Mouse (Mus musculus) kidney, postnatal 0 days (tissue): ENCODE measurements at regions not wholly inside any gene's neighbourhood (a gene's known extent, or its start where the extent isn't known, plus 50 kb on each side); places are given as distances from the start of the nearest gene placed in this dataset.

ENCODE experiments used
- ATAC-seq: fragments of 200-750 bp; cut with Nextera tagmentation; replicated peaks from 2 replicates; pipeline ENCODE4 v1.8.0; 2017; ENCODE audit warnings: low read depth, moderate number of reproducible peaks, moderate TSS enrichment, moderate library complexity; ENCODE audit not compliant: low FRiP score
- DNase-seq: peaks from one replicate; pipeline ENCODE4 v3.0.0-alpha.2; 2016; ENCODE audit warnings: low spot score
- H3K27ac ChIP-seq: fragments of 300-500 bp; sonication (generic); 2 replicates; pipeline ENCODE4 v1.5.1; 2014; ENCODE audit warnings: mild to moderate bottlenecking
- H3K27me3 ChIP-seq: fragments of 300-500 bp; sonication (generic); 2 replicates; pipeline ENCODE4 v1.6.1; 2014; ENCODE audit warnings: low read length, mixed read lengths; ENCODE audit not compliant: insufficient read depth
- H3K36me3 ChIP-seq: fragments of 300-500 bp; sonication (generic); 2 replicates; pipeline ENCODE4 v1.6.1; 2014; ENCODE audit warnings: low read length, mixed read lengths; ENCODE audit not compliant: insufficient read depth
- H3K4me1 ChIP-seq: fragments of 300-500 bp; sonication (generic); replicated peaks from 2 replicates; pipeline ENCODE4 v1.6.1; 2014; ENCODE audit warnings: antibody characterized with exemption, low read length, mixed read lengths; ENCODE audit not compliant: insufficient read depth
- H3K4me2 ChIP-seq: fragments of 300-500 bp; sonication (generic); 2 replicates; pipeline ENCODE4 v1.6.1; 2014; ENCODE audit warnings: mild to moderate bottlenecking, low read length, moderate library complexity, mixed read lengths
- H3K4me3 ChIP-seq: fragments of 300-500 bp; sonication (generic); replicated peaks from 2 replicates; pipeline ENCODE4 v1.5.1; 2014; ENCODE audit warnings: low read depth, low read length
- H3K9ac ChIP-seq: fragments of 300-500 bp; sonication (generic); 2 replicates; pipeline ENCODE4 v1.6.1; 2014; ENCODE audit warnings: low read depth, low read length
- H3K9me3 ChIP-seq: fragments of 300-500 bp; sonication (generic); replicated peaks from 2 replicates; pipeline ENCODE4 v1.6.1; 2016; ENCODE audit warnings: low read length, inconsistent platforms, mixed read lengths
- CTCF ChIP-seq: IDR thresholded peaks from 2 replicates; pipeline ENCODE4 v1.5.1; 2016; ENCODE audit warnings: antibody characterized with exemption, low read depth, mild to moderate bottlenecking, moderate library complexity
- WGBS: fragments of 180-500 bp; shearing (Covaris S2); extraction: QIAGEN DNeasy Blood & Tissue Kit; methylation state at CpG from one replicate; pipeline ENCODE4 v1.1.7; 2014; 5-methylcytosine and 5-hydroxymethylcytosine counted together

- no peak for TF ChIP-seq CTCF
- no peaks in the 10 kb centered on the region for H3K27me3 ChIP-seq
- H3K4me3 ChIP-seq: no peak overlapping the region
- H3K4me2 ChIP-seq: no peak overlapping the region
- no peaks in the 10 kb centered on the region for H3K9me3 ChIP-seq
- ATAC-seq (no peak), DNase-seq (no peak)
- no peak overlapping the region for H3K27ac ChIP-seq
- no peaks in the 10 kb centered on the region for H3K4me1 ChIP-seq
- no peaks in the 10 kb centered on the region for H3K36me3 ChIP-seq
- 67% methylated on average over 7 of the region's 7 CpGs for WGBS
- H3K9ac ChIP-seq: no peak overlapping the region
Measured at GRCm38 (mm10) chr13:102255401-102256371, 437.7 kb upstream of the Cd180 start.

- no peak overlapping the region for H3K4me3 ChIP-seq
- no peak overlapping the region for H3K27ac ChIP-seq
- WGBS: 97% methylated on average over 8 of the region's 8 CpGs
- no peaks in the 10 kb centered on the region for H3K36me3 ChIP-seq
- H3K9me3 ChIP-seq: no peaks in the 10 kb centered on the region
- no peaks in the 10 kb centered on the region for H3K4me1 ChIP-seq
- no peak overlapping the region for H3K9ac ChIP-seq
- DNase-seq (no peak), ATAC-seq (no peak)
- H3K4me2 ChIP-seq: no peak overlapping the region
- TF ChIP-seq CTCF: no peak
- no peaks in the 10 kb centered on the region for H3K27me3 ChIP-seq
Measured at GRCm38 (mm10) chr13:102258207-102258606, 435.2 kb upstream of the Cd180 start.

- Histone ChIP-seq H3K9ac (no peak overlapping the region), H3K4me2 (no peak overlapping the region), H3K9me3 (no peaks in the 10 kb centered on the region), H3K4me3 (no peak overlapping the region), H3K36me3 (no peaks in the 10 kb centered on the region), H3K27me3 (no peaks in the 10 kb centered on the region), H3K4me1 (no peaks in the 10 kb centered on the region), H3K27ac (no peak overlapping the region)
- ATAC-seq (no peak), DNase-seq (no peak)
- TF ChIP-seq CTCF: no peak
- 86% methylated on average over 3 of the region's 3 CpGs for WGBS
Measured at GRCm38 (mm10) chr13:102273818-102274217, 419.5 kb upstream of the Cd180 start.

DNA sequence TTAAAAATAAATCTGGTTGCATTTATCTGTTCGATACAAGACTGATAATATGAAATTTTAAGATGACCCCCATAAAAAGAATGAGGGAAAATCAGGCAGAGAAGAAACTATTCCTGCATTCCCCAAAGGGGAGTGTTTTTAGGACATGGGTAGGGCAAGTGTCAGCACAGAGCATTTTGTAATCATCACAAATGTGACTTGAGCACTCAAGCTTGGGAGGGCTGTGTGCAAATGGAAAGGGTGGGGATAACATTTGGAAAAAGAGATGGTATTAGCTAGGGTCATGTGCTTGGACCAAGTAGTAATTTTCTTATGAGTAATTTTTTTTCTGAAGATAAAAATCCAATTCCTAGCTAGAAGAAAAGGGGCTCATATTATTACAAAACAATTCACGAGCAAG is 418.1 kb upstream of the Cd180 start:
- H3K4me3 ChIP-seq: no peak overlapping the region
- no peak overlapping the region for H3K9ac ChIP-seq
- DNase-seq (no peak), ATAC-seq (no peak)
- H3K36me3 ChIP-seq: no peaks in the 10 kb centered on the region
- H3K4me1 ChIP-seq: no peaks in the 10 kb centered on the region
- 82% methylated on average over 2 of the region's 2 CpGs for WGBS
- no peak overlapping the region for H3K4me2 ChIP-seq
- TF ChIP-seq CTCF: no peak
- H3K27ac ChIP-seq: no peak overlapping the region
- H3K9me3 ChIP-seq: no peaks in the 10 kb centered on the region
- no peaks in the 10 kb centered on the region for H3K27me3 ChIP-seq

- no peak for TF ChIP-seq CTCF
- Histone ChIP-seq H3K27me3 (no peaks in the 10 kb centered on the region), H3K4me3 (no peak overlapping the region), H3K9me3 (no peaks in the 10 kb centered on the region), H3K4me2 (no peak overlapping the region), H3K27ac (no peak overlapping the region), H3K36me3 (no peaks in the 10 kb centered on the region), H3K9ac (no peak overlapping the region), H3K4me1 (no peaks in the 10 kb centered on the region)
- DNase-seq: no peak
- ATAC-seq: no peak
Measured at GRCm38 (mm10) chr13:102276885-102277284, 416.5 kb upstream of the Cd180 start.

GRCm38 (mm10) chr13:102280198-102280597 is 413.2 kb upstream of the Cd180 start:
- no peak overlapping the region for H3K4me2 ChIP-seq
- ATAC-seq (no peak), DNase-seq (no peak)
- no peaks in the 10 kb centered on the region for H3K4me1 ChIP-seq
- no peak overlapping the region for H3K27ac ChIP-seq
- no peaks in the 10 kb centered on the region for H3K27me3 ChIP-seq
- H3K4me3 ChIP-seq: no peak overlapping the region
- no peak overlapping the region for H3K9ac ChIP-seq
- no peaks in the 10 kb centered on the region for H3K36me3 ChIP-seq
- no peaks in the 10 kb centered on the region for H3K9me3 ChIP-seq
- TF ChIP-seq CTCF: no peak
- 92% methylated on average over 3 of the region's 3 CpGs for WGBS
